Mouse (Mus musculus) bone marrow macrophage, adult 2 months (primary cell): ENCODE results near the gene Nos1. TPM values are rescaled to one million over a fixed set of nuclear protein-coding genes. Genes with fewer than 3 reads are reported as not detected.

ENCODE experiments used
- H3K27ac ChIP-seq: 2 replicates; pipeline ENCODE4 v1.5.1; 2012; ENCODE audit warnings: low read depth, low read length; ENCODE audit not compliant: insufficient read depth
- H3K4me1 ChIP-seq: 2 replicates; pipeline ENCODE4 v1.6.1; 2012; ENCODE audit warnings: low read length; ENCODE audit not compliant: control insufficient read depth, insufficient read depth
- H3K4me3 ChIP-seq: 2 replicates; pipeline ENCODE4 v1.5.1; 2012; ENCODE audit warnings: mild to moderate bottlenecking, low read length, moderate library complexity; ENCODE audit not compliant: insufficient read depth
- CTCF ChIP-seq: IDR thresholded peaks from 2 replicates; pipeline ENCODE4 v1.5.1; 2012; ENCODE audit warnings: low read depth, mild to moderate bottlenecking, low read length, moderate library complexity
- POLR2A ChIP-seq: IDR thresholded peaks from 2 replicates; pipeline ENCODE4 v1.6.1; 2012; ENCODE audit warnings: mild to moderate bottlenecking, low read depth, low read length, borderline replicate concordance
- polyA plus RNA-seq: library from polyadenylated mRNA; stranded (reverse); fragments of >200 nt; gene quantifications from 2 replicates; pipeline ENCODE4 v1.2.4, GENCODE M21; 2012; ENCODE audit not compliant: missing spikeins, insufficient read depth, insufficient read length

Gene Nos1
- polyA plus RNA-seq, 1 experiment, result 0.05 TPM

GRCm38 (mm10) chr5:117941552-117941951 is 160.7 kb downstream of the Nos1 start:
- Histone ChIP-seq H3K4me1 (no peaks in the 10 kb centered on the region), H3K27ac (no peak overlapping the region), H3K4me3 (no peak overlapping the region)
- TF ChIP-seq POLR2A (no peak), CTCF (0 out of 2 replicates have a peak, but pooled peaks have one; percentile 13)

- no peak for TF ChIP-seq CTCF
- TF ChIP-seq POLR2A, result no peak
- no peaks in the 10 kb centered on the region for H3K4me1 ChIP-seq
- no peak overlapping the region for H3K4me3 ChIP-seq
- no peak overlapping the region for H3K27ac ChIP-seq
Observed at GRCm38 (mm10) chr5:117946605-117947004, 165.8 kb downstream of the Nos1 start.

DNA sequence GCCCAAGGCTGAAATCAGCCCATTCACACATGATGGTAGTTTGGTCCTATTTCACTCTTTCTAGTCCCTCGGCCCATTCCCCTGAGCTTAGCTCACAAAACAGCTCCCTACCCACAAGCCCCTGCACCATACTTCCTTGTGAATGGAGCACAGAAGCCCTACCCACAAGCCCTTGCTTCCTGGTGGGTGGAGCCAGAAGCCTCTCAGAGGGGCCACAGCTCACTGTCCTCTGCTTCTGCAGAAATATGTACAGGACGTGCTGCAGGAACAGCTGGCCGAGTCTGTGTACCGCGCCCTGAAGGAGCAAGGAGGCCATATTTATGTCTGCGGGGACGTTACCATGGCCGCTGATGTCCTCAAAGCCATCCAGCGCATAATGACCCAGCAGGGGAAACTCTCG is 168.6 kb downstream of the Nos1 start:
- Histone ChIP-seq H3K27ac (no peak overlapping the region), H3K4me3 (no peak overlapping the region), H3K4me1 (no peaks in the 10 kb centered on the region)
- TF ChIP-seq POLR2A (no peak), CTCF (no peak)

DNA sequence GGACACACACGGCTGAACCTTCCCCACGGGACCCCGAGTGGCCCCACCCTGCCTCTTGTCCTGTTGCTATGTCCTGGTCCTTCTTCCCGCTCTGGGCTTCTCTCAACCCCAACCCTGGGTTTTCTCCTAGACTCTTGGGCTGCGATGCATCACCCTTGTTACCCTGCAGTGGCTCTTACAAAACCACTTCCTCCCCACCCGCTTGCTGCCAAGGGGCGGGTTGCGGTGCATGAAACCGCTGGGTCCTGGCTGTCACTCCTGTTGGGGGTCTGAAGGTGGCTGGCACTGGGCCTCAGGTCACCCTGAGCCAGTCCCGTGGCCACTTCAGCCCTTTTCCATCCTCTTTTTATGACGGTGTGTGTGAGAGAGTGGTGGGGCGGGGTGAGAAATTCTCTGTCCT is 173.1 kb downstream of the Nos1 start:
- H3K4me1 ChIP-seq, result no peaks in the 10 kb centered on the region
- TF ChIP-seq CTCF, result no peak
- TF ChIP-seq POLR2A, result no peak
- H3K27ac ChIP-seq, result no peak overlapping the region
- H3K4me3 ChIP-seq, result no peak overlapping the region

- Histone ChIP-seq H3K4me1 (no peaks in the 10 kb centered on the region), H3K27ac (no peak overlapping the region), H3K4me3 (no peak overlapping the region)
- TF ChIP-seq CTCF (no peak), POLR2A (no peak)
Observed at GRCm38 (mm10) chr5:117954429-117954828, 173.6 kb downstream of the Nos1 start.

DNA sequence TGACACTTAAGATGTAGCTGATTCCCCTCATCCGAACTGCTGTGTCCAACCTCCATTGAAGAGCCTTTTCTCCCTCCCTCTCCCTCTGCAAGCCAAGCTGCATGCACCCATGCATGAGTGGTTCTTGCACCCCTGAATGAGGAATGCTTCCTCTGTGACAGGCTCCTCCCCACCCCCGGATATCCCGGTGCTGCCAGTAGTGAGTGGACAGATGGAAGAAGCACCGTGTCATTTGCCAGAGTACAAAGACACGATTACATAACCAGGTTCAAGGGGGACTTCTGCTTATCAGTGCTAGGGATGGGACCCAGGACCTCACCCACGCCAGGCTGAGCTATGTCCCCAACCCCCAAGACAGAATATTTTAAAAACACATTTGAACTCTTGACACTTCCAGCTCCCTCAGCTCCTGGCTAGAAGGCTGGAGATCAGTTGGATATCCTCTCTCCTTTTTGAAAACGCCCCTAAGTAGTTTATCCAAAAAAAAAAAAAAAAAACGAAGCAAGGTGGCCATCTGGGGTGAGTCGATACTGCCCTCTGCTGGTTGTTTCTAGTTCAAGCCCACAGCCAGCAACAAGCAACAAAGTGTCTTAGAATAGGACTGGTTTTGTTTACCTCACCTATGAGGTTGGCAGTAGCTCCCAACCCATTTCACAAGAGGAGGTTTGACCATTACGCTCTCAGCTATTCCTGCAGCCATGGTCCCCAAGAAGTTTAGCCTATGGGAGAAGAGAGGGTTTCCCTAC is 175.0 kb downstream of the Nos1 start:
- H3K4me3 ChIP-seq, result no peak overlapping the region
- no peak overlapping the region for H3K27ac ChIP-seq
- TF ChIP-seq CTCF (peak; percentile 46), POLR2A (no peak)
- H3K4me1 ChIP-seq, result no peaks in the 10 kb centered on the region

GRCm38 (mm10) chr5:117964750-117965149 is 183.9 kb downstream of the Nos1 start:
- no peak overlapping the region for H3K27ac ChIP-seq
- TF ChIP-seq POLR2A (no peak), CTCF (no peak)
- H3K4me3 ChIP-seq, result no peak overlapping the region
- peaks cover 4% of the 10 kb centered on the region; the same call in 1 of the 2 replicates for H3K4me1 ChIP-seq

GRCm38 (mm10) chr5:117966956-117967355 is 186.1 kb downstream of the Nos1 start:
- Histone ChIP-seq H3K27ac (no peak overlapping the region), H3K4me1 (peaks cover 4% of the 10 kb centered on the region; the same call in 1 of the 2 replicates), H3K4me3 (no peak overlapping the region)
- TF ChIP-seq CTCF, result no peak
- TF ChIP-seq POLR2A, result no peak

GRCm38 (mm10) chr5:117967659-117968069 is 186.8 kb downstream of the Nos1 start:
- H3K27ac ChIP-seq, result no peak overlapping the region
- peaks cover 4% of the 10 kb centered on the region; the same call in 1 of the 2 replicates for H3K4me1 ChIP-seq
- no peak for TF ChIP-seq CTCF
- TF ChIP-seq POLR2A, result no peak
- no peak overlapping the region for H3K4me3 ChIP-seq

GRCm38 (mm10) chr5:117969681-117970427 is 189.0 kb downstream of the Nos1 start:
- Histone ChIP-seq H3K4me1 (peaks cover 4% of the 10 kb centered on the region; the same call in 1 of the 2 replicates), H3K27ac (no peak overlapping the region), H3K4me3 (no peak overlapping the region)
- TF ChIP-seq POLR2A, result no peak
- no peak for TF ChIP-seq CTCF
